20 mouse cellular contexts compared by ENCODE assay signal in genomic region chr4:55154556-55154955, GRCm38 (mm10).
DNase-seq lines count a peak whose midpoint lies in the region; TF ChIP-seq lines count a peak whose summit lies in the region.
"Had no signal": no experiment of that assay in that cellular context is flagged by ENCODE, and none has a peak within 500 bp of the region (broad histone marks: within the 10 kb centered on the region; RNA-seq: fewer than 3 reads in every experiment).

No protein-coding gene starts in this region.

- no peak for TF ChIP-seq CTCF in gastrocnemius, adult 2 months (IDR thresholded peaks at IDR 0.05)

- H3K27ac ChIP-seq in gastrocnemius, adult 2 months = peak overlapping the region; percentile 61
- H3K27ac ChIP-seq: embryonic facial prominence, embryonic 13.5 days; embryonic facial prominence, embryonic 15.5 days; forebrain, embryonic 10.5 days; forebrain, embryonic 12.5 days had no signal

- no peak overlapping the region for H3K4me3 ChIP-seq in gastrocnemius, adult 2 months
- H3K4me3 ChIP-seq: embryonic facial prominence, embryonic 13.5 days; embryonic facial prominence, embryonic 15.5 days; erythroblast, embryonic 14.5 days; forebrain, embryonic 10.5 days; forebrain, embryonic 12.5 days had no signal

- intact Hi-C loops in gastrocnemius, adult 2 months (cut with DNase I) = no loop called here

- peak; percentile 21 to 71 for DNase-seq in adrenal gland, adult (ENCODE audit: inconsistent age in 2 of 2, low spot score in 1 of 2)
- no peak for DNase-seq in adrenal gland, adult 18-20 months (ENCODE audit: low spot score in 2 of 2)
- peak; percentile 30 for DNase-seq in adrenal gland, adult 8-10 months
- DNase-seq in adrenal gland, postnatal 10 days = no peak
- no peak for DNase-seq in gastrocnemius, adult 2 months
- DNase-seq in gastrocnemius, postnatal 25 days = no peak
- peak; percentile 33 for DNase-seq in gonadal fat pad, adult 2 months (ENCODE audit: low read depth)
- DNase-seq: B cell, adult 2 months; cerebellum, adult 11 months; cerebellum, adult 18-20 months; cerebellum, adult 8-10 months; cerebellum, adult 9-11 months; cerebellum, postnatal 14 days; cerebellum, postnatal 36 days; embryo, embryonic 11 days had no signal

Comparison
In these comparisons a context has a peak if more than half of its experiments do, and no peak if none do; other contexts are left out.
1. DNase-seq: peak in adrenal gland, adult (2 of 2), adrenal gland, adult 8-10 months (single experiment) and gonadal fat pad, adult 2 months (single experiment); none in adrenal gland, adult 18-20 months (0 of 2), adrenal gland, postnatal 10 days (single experiment), gastrocnemius, adult 2 months (single experiment) and gastrocnemius, postnatal 25 days (single experiment).